Mouse (Mus musculus) macrophage (primary cell): Measurements from ENCODE around the gene Paf1. TPM values are rescaled to one million over a fixed set of nuclear protein-coding genes. Genes with fewer than 3 reads are reported as not detected.

Experiments used
- H3K27ac ChIP-seq: fragments of 350-480 bp; formaldehyde crosslinking; 2 replicates; pipeline ENCODE4 v1.9.0; 2021
- H3K36me3 ChIP-seq: fragments of 350-480 bp; formaldehyde crosslinking; 2 replicates; pipeline ENCODE4 v1.9.0; 2021; ENCODE audit errors: inconsistent target
- H3K4me3 ChIP-seq: fragments of 350-480 bp; formaldehyde crosslinking; 2 replicates; pipeline ENCODE4 v1.9.0; 2021; ENCODE audit errors: inconsistent target
- H3K79me2 ChIP-seq: fragments of 350-480 bp; formaldehyde crosslinking; 2 replicates; pipeline ENCODE4 v1.9.0; 2021; ENCODE audit errors: inconsistent target
- WGBS: methylation state at CpG from one replicate; pipeline ENCODE4 v1.1.7; 2026; ENCODE audit warnings: inconsistent platforms; ENCODE audit not compliant: missing documents; 5-methylcytosine and 5-hydroxymethylcytosine counted together
- polyA plus RNA-seq: library from polyadenylated mRNA; stranded (reverse); fragments of 250-400 nt; gene quantifications from 3 replicates; pipeline ENCODE4 v1.2.4, GENCODE M21; 2018; ENCODE audit warnings: inconsistent platforms

The Paf1 gene
- polyA plus RNA-seq, 1 experiment from 2014 or later = 257 TPM

DNA sequence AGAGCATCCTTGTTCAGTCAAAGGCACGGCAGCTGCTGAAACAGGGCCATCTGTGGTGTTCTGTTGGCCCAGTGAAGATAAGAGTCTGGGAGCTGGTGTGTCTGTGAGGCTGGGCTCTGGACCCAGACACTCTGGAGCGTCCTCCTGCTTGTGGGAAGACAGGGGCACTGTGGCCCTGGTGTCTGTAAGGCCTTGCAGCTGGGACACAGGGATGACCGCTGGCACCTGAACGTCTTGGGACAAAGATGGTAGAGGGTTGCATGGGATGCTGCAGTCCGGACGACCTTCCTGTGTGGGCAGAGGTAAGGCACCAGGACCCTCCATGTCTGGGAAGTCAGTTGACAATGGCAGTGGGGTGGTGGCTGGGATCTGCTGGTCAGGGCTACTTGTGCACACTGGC, 32.5 kb upstream of the Paf1 start:
- Histone ChIP-seq H3K36me3 (0 out of 2 replicates have a peak, but pooled peaks cover 4% of the 10 kb centered on the region), H3K4me3 (no peak overlapping the region), H3K27ac (no peak overlapping the region), H3K79me2 (no peaks in the 10 kb centered on the region)
- 94% methylated on average over 6 of the region's 6 CpGs for WGBS

DNA sequence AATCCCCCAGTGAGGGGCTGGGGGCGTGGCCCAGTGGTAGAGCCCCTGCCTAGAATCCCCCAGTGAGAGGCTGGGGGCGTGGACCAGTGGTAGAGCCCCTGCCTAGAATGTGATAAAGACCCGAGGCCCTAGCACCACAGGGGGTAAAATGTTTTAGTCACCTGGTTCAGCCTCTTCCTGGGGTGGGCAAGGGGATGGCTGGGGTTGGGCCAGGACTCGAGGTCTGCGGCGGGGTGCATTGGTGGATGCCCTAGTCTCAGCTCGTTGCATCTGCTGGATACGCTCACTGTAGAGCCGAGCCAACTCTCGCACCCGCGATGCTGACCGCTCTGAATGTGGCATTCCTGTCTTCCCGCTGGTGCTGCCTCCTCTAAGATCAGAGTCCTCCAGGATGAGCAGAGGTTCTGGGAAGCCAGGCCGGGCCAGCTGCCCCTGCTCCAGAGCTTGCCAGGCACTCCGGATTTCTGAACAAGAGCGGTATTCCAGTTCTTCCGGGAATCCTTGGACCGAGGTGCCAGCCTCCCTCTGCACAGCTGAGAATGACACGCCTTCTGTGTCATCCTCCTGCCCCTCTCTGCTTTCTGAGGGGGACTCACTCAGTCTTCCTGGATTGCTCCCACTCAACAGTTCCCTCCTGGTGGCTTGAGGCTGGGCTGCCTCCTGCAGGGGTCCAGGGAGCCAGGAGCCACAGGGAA, 31.0 kb upstream of the Paf1 start:
- H3K79me2 ChIP-seq = no peaks in the 10 kb centered on the region
- H3K27ac ChIP-seq = no peak overlapping the region
- H3K36me3 ChIP-seq = 0 out of 2 replicates have a peak, but pooled peaks cover 4% of the 10 kb centered on the region
- H3K4me3 ChIP-seq = no peak overlapping the region
- WGBS = 94% methylated on average over 18 of the region's 20 CpGs

DNA sequence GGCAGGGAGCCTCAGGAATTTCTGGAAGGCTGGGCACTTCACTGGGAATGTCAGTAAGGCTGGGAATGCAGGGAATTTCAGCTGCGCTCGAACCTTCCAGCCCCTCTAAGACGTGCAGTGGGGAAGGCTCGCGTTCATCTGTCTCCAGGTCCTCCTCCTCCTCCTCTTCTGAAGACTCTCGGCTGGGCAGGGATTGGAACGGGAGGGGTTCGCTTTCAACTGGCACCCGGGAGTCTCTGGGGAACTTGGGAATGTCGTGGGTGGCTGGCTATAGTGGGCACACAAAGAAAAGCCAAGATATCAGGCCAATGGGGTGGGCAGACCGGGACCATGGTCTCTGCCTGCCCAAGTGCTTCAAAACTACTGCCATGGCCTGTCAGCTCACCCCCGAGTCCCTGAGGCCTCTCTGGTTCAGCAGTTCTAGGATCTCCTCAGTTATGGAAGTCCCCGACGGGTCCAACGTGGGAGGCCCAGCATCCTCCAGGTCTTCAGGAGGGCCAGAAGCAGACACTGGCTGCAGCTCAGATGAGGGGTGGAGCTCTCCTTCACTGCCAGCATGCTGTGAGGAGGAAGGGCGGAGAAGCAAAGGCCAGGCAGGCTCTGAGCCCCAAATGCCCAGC, 30.2 kb upstream of the Paf1 start:
- Histone ChIP-seq H3K36me3 (0 out of 2 replicates have a peak, but pooled peaks cover 4% of the 10 kb centered on the region), H3K4me3 (no peak overlapping the region), H3K27ac (no peak overlapping the region), H3K79me2 (no peaks in the 10 kb centered on the region)
- WGBS = 91% methylated on average over 14 of the region's 16 CpGs

DNA sequence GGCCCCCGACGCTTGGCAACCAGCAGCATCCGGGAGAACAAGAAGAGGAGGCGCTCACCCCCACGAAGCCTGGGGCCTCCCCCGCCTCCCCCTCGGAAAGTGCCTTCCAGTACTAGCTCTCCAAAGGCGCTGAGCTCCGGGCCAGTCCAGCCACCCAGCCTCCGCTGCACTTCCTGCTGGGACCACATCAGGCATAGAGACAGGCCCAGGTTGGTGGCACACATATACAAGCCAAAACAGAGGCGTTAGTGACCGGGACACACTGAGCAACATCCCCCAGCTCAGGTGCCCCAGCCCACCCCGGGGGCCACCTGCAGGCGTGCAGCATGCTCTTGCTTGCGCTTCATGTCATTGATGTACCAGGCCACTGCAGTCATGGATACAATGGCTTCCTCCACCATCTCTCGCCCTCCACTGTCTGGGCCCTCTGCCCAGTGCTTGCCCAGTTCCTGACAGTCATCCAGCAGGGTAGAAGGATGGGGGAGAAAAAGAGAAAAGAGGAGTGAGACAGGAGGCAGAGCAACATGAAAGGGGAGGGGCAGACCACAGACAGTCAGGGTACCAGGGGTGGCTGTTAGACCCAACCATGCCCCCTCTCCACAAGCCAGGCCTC, 25.0 kb upstream of the Paf1 start:
- H3K4me3 ChIP-seq = no peak overlapping the region
- WGBS = 91% methylated on average over 12 of the region's 16 CpGs
- H3K36me3 ChIP-seq = no peaks in the 10 kb centered on the region
- no peak overlapping the region for H3K27ac ChIP-seq
- no peaks in the 10 kb centered on the region for H3K79me2 ChIP-seq

DNA sequence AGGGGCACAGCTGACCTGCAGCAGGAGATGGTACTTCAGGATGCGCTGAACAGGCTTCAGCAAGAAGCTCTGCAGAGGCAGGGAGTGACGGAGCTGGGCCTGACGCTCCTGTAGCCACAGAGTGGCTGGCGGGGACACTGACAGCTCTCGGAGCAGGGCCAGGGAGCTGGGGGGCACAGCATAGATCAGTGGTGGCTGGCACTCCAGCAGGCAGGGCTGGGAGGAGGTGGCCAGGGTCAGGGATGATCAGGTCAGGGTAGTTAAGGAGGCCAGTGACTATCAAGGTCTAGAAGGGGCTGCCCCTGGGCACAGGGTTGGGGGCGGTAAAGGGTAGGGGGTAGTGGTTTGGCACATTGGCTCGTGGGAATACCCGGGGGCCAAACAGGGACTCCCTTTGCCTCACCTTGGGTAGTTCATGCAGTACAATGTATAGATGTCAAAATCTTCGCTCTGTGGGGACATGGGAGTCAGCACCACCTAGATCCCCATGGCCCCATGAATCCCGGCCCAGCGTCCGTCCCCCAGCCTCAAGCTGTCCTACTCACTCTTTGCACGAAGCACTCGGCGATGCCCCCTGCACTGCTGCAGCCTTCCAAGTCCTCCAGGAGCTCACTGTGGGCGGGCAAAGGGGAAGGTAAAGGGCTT, 24.4 kb upstream of the Paf1 start:
- H3K27ac ChIP-seq = no peak overlapping the region
- no peak overlapping the region for H3K4me3 ChIP-seq
- no peaks in the 10 kb centered on the region for H3K36me3 ChIP-seq
- 97% methylated on average over 16 of the region's 16 CpGs for WGBS
- no peaks in the 10 kb centered on the region for H3K79me2 ChIP-seq

DNA sequence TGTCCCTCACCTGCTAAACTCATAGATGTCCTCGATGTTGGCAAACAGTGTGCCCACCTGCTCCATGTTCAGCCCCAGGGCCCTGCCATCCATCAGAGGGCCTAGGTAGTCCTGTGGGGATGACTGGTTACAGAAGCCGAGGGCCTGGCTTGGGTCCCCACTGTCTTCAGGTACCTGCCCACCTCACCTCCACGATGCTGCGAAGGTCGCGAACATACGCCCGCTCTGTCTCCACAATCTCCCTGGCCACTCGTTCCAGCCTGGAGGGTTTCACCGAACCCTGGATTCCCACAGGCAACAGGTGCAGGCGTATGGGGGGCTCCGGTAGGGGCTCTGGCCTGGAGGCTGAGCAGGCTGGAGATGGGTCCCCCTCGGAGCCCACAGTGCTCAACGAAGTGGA, 22.7 kb upstream of the Paf1 start:
- Histone ChIP-seq H3K79me2 (no peaks in the 10 kb centered on the region), H3K36me3 (no peaks in the 10 kb centered on the region), H3K4me3 (no peak overlapping the region), H3K27ac (no peak overlapping the region)
- 93% methylated on average over 14 of the region's 14 CpGs for WGBS

DNA sequence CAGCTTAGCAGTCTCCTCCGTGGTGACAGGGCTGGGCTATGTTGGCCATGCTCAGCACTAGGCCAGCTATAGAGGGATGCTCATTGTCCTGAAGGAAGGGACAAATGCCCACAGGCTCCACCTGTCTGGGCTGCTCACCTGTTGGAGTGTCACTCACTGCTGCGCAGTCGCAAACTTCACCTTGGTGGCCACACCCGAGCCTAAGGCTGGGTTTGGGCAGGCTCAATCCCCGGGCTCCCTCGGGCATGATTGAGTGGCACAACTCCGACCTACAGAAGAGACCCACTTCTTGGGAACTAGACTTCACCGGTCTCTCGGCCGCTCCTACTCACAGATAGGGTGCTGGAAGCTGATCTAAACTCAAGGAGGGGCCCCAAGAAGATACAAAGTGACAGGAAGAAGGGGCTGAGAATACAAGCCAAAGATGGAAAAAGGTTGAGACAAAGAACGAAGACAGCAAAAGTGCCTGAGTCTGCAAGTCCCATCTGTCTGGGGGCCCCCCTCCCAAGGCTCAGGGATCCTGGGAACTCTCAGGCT, 21.7 kb upstream of the Paf1 start:
- H3K27ac ChIP-seq = no peak overlapping the region
- 41% methylated on average over 11 of the region's 11 CpGs for WGBS
- H3K36me3 ChIP-seq = no peaks in the 10 kb centered on the region
- 0 out of 2 replicates have a peak overlapping the region, but pooled peaks have one; percentile 2 for H3K4me3 ChIP-seq
- no peaks in the 10 kb centered on the region for H3K79me2 ChIP-seq

DNA sequence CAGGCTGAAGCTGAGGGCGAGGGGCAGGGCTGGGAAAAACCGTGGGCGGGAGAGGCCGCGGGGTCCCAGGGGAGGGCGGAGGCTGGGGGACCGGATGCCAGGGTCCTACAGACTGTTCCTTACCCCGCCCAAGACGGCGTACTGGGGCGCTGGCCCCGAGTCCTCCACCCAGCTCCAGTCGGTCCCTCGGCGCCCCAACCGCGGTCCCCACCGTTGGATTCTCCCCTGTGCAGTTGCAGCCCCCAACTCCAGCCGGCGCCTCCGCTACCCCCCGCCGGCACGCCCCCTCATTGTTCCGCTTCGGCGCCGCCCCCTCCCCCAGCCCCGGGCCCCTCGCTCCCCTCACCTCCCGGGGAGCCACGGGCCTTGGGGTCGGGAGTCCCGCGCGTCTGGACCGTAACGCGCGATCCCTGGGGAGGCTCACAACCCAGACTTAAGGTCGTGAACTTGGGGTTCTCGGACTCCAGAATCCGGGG, 21.2 kb upstream of the Paf1 start:
- peaks cover 2% of the 10 kb centered on the region for H3K79me2 ChIP-seq
- WGBS = 2% methylated on average over 30 of the region's 43 CpGs
- 0 out of 2 replicates have a peak overlapping the region, but pooled peaks have one; percentile 28 for H3K27ac ChIP-seq
- no peaks in the 10 kb centered on the region for H3K36me3 ChIP-seq
- H3K4me3 ChIP-seq = peak overlapping the region; percentile 52

DNA sequence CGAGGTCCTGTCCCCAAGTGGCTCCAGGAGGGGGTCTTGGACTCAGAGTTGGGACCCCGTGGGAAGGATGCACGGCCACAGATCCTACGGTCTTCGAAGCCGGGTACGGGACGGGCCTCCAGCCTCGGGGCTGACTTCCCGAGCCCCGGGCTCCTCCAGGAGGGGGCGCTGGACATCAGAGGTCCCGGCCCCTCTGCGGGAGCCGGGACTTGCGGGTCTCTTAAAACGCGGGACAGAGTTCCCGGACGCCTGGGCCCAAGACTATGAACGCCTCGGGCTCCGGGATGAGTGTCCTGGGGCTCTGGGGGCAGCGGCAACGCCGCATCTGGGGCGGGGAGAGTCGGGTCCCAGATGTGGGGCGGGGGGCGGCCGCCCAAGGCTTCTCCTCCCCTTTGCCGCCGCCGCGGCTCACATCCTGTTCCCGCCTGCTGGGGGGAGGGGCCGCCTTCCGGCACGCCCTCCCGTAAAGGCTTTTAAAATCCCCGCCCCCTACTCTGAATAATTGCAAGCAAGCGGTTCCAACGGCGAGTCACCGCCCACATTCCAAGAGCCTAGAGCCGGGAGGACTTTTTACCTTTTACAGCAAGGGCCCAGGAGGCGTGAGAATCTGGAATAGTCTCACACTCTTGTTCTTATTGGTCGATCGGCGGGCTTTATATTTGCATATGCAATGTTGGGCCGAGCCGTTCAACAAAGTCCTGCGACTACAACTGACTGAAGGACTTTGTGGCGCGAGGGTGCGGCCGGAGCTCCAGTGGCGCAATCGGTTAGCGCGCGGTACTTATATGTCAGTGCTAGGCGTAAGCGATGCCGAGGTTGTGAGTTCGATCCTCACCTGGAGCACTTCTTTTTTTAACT, 20.3 kb upstream of the Paf1 start, which contains the start of gene Plekhg2:
Gene Plekhg2, minus strand, starts transcription at position 349 of the 858 bp plus-strand sequence.
- H3K4me3 ChIP-seq = peak within 1 kb of the TSS; percentile 52
- peaks cover 5% of the 10 kb centered on the region; the same call in 1 of the 2 replicates for H3K36me3 ChIP-seq
- H3K79me2 ChIP-seq = peaks cover 11% of the 10 kb centered on the region
- peak within 1 kb of the TSS; percentile 73 for H3K27ac ChIP-seq
- WGBS = under 1% methylated on average over 66 of the region's 66 CpGs

DNA sequence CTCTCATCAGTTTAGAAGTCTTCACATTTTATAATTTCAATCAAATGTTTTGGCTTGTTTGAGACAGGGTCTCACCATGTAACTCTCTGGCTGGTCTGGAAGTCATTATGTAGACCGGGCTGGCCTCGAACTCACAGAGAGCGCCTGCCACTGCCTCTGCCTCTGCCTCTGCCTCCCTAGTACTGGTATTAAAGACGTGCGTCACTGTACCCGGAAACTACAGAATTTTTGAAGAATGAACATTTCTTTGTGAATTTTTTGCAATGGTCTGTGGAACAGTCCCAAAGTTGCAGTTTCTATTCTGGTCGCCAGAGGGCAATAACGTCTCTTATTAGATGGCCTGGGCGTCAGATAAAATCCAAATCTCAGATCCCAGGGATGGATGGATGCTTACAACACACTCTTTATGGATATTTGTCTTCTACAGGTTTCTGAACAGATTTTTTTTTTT, 19.6 kb upstream of the Paf1 start:
- WGBS = 0% methylated on average over 9 of the region's 9 CpGs
- peak overlapping the region; percentile 20 for H3K4me3 ChIP-seq
- H3K27ac ChIP-seq = peak overlapping the region; percentile 73
- peaks cover 18% of the 10 kb centered on the region for H3K79me2 ChIP-seq
- peaks cover 10% of the 10 kb centered on the region; the same call in 1 of the 2 replicates for H3K36me3 ChIP-seq

DNA sequence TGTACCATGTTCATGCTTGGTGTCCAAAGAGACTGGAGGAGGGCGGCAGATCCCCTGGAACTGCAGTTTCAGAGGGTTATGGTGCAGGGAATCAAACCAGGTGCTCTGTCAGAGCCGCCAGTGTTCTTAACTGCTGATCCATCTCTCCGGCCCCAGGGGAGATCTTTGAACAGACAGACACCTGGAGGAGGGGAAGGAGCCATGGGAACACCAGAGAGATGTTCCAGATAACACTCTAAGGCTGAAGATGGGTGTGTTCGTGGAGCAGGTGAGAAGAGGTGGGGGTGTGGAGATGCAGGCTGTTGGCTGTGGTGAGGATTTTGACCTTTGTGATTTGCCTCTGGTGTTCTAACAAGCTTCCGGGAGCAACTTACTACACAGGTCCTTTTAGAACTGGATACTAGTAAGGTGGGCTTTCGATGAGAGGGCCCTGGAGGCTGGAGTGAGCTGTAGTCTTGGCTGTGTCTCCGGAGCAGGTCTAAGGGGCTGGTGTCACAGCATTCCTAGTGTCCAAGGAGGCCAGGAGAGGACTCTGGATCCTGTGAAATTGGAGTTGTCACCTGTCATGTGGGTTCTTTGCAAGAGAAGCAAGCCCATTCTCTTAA, 18.8 kb upstream of the Paf1 start:
- Histone ChIP-seq H3K4me3 (no peak overlapping the region), H3K27ac (peak overlapping the region; percentile 100), H3K79me2 (peaks cover 27% of the 10 kb centered on the region), H3K36me3 (peaks cover 10% of the 10 kb centered on the region; the same call in 1 of the 2 replicates)
- 84% methylated on average over 7 of the region's 7 CpGs for WGBS

DNA sequence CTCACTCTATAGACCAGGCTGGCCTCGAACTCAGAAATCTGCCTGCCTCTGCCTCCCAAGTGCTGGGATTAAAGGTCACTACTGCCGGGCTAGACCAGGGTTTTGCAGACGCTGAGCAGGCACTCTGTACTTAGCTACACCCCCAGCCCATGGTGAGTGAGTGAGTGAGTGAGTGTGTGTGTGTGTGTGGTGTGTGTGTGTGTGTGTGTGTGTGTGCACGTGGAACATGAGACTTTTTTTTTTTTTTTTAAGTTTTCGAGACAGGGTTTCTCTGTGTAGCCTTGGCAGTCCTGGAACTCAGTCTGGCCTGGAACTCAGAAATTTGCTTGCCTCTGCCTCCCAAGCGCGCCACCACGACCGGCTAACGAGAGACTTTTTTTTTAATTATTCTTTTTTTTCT, 18.1 kb upstream of the Paf1 start:
- WGBS = 58% methylated on average over 8 of the region's 10 CpGs
- Histone ChIP-seq H3K27ac (peak overlapping the region; percentile 100), H3K36me3 (peaks cover 10% of the 10 kb centered on the region; the same call in 1 of the 2 replicates), H3K4me3 (peak overlapping the region; percentile 38; the same call in 1 of the 2 replicates), H3K79me2 (peaks cover 30% of the 10 kb centered on the region)
